Mouse (Mus musculus) midbrain, postnatal 0 days (tissue): ENCODE measurements around the gene Sh2d2a. TPM values are rescaled to one million over a fixed set of nuclear protein-coding genes. Genes with fewer than 3 reads are reported as not detected.
"Not testable (repeated sequence)": the region's sequence is repeated elsewhere in the genome, so short reads cannot be mapped to it uniquely, and the experiment has no call there.

Experiments used
- ATAC-seq: fragments of 200-750 bp; cut with Nextera tagmentation; 2 replicates; pipeline ENCODE4 v1.8.0; 2017; ENCODE audit warnings: moderate number of reproducible peaks, mild to moderate bottlenecking, moderate TSS enrichment, moderate library complexity; ENCODE audit not compliant: low FRiP score
- DNase-seq: peaks from one replicate; pipeline ENCODE4 v3.0.0-alpha.2; 2015; ENCODE audit warnings: low spot score
- H3K27ac ChIP-seq: fragments of 300-500 bp; sonication (generic); 2 replicates; pipeline ENCODE4 v1.5.1; 2014; ENCODE audit warnings: low read depth, mild to moderate bottlenecking, low read length, mixed read lengths
- H3K27me3 ChIP-seq: fragments of 300-500 bp; sonication (generic); 2 replicates; pipeline ENCODE4 v1.6.1; 2014; ENCODE audit warnings: low read length, control low read depth, mixed read lengths; ENCODE audit not compliant: insufficient read depth
- H3K36me3 ChIP-seq: fragments of 300-500 bp; sonication (generic); 2 replicates; pipeline ENCODE4 v1.6.1; 2014; ENCODE audit warnings: low read length, control low read depth, mixed read lengths; ENCODE audit not compliant: insufficient read depth
- H3K4me1 ChIP-seq: fragments of 300-500 bp; sonication (generic); 2 replicates; pipeline ENCODE4 v1.6.1; 2014; ENCODE audit warnings: mild to moderate bottlenecking, control low read depth, antibody characterized with exemption, low read length, mixed read lengths; ENCODE audit not compliant: insufficient read depth
- H3K4me2 ChIP-seq: fragments of 300-500 bp; sonication (generic); 2 replicates; pipeline ENCODE4 v1.6.1; 2014; ENCODE audit warnings: low read depth, mild to moderate bottlenecking, low read length, mixed read lengths; ENCODE audit not compliant: poor library complexity, severe bottlenecking
- H3K4me3 ChIP-seq: fragments of 300-500 bp; sonication (generic); 2 replicates; pipeline ENCODE4 v1.5.1; 2014; ENCODE audit warnings: low read depth, mild to moderate bottlenecking, low read length, moderate library complexity
- H3K9ac ChIP-seq: fragments of 300-500 bp; sonication (generic); replicated peaks from 2 replicates; pipeline ENCODE4 v1.6.1; 2014; ENCODE audit warnings: mild to moderate bottlenecking, low read length, moderate library complexity, mixed read lengths; ENCODE audit not compliant: poor library complexity, severe bottlenecking
- H3K9me3 ChIP-seq: fragments of 300-500 bp; sonication (generic); 2 replicates; pipeline ENCODE4 v1.6.1; 2016; ENCODE audit warnings: low read length, control low read depth
- CTCF ChIP-seq: IDR thresholded peaks from 2 replicates; pipeline ENCODE4 v1.5.1; 2016; ENCODE audit warnings: antibody characterized with exemption, mild to moderate bottlenecking
- WGBS: fragments of 180-500 bp; shearing (Covaris S2); extraction: QIAGEN DNeasy Blood & Tissue Kit; methylation state at CpG from one replicate; pipeline ENCODE4 v1.1.7; 2014; 5-methylcytosine and 5-hydroxymethylcytosine counted together
- polyA plus RNA-seq: library from polyadenylated mRNA; unstranded; fragments of >200 nt; fragmentation: Nextera tagmentation; extraction: Ambion mirVana; gene quantifications from 2 replicates; pipeline ENCODE4 v1.2.1, GENCODE M21; 2015
- total RNA-seq: library from RNA; depleted of rRNA; stranded (reverse); fragments of >200 nt; gene quantifications from 2 replicates; pipeline ENCODE4 v1.2.3, GENCODE M21; 2014; rRNA removed

The Sh2d2a gene
- total and polyA plus RNA-seq, 2 experiments from 2014 or later = not detected

DNA sequence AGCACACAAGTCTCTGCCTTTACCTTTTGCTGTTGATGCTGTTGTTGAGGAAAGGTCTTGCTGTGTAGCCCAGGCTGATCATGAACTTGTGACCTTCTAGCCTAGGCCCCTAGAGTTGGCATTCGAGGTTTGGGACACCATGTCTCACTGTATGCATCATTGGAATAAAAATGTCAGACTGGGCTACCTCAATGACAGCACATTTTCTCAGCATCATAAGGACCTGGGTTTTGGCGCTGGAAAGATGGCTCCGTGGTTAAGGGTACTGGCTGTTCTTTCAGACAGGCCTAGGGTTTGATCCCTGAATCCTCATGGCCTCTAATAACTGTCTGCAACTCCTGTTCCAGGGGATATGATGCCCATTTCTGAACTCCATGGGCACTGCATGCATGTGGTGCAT, 53.2 kb downstream of the Sh2d2a start:
- WGBS = 75% methylated on average over 3 of the region's 3 CpGs

DNA sequence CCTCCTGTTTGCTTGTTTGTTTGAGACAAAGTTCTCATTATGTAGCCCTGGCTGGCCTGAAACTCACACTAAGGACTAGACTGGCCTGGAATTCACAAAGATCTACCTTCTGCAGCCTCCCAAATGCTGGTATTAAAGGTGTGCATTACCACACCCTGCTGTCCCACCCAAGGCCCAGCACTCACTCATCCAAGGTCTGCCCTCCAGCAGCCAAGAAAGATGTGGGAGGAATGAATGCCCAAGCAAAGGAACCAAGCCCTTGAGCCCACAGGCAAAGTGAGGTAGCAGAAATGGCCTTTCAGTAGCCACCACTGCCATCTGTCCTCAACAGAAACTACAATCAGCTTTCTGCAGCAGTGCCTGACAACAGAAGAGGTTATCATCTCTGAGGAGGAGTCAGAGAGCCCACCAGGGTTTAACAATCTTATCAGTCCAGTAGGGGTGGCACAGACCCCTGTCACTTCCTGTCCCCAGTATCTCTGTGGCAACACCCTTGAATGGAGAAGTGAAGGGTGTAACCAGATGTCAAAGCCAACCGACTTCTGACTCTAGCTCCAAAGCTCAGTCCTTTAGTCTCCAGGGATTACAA, 54.6 kb downstream of the Sh2d2a start:
- 58% methylated on average over 1 of the region's 1 CpGs for WGBS
- no peaks in the 10 kb centered on the region for H3K4me1 ChIP-seq
- H3K27ac ChIP-seq = no peak overlapping the region
- ATAC-seq = no peak
- H3K9ac ChIP-seq = no peak overlapping the region
- H3K27me3 ChIP-seq = no peaks in the 10 kb centered on the region
- H3K4me3 ChIP-seq = no peak overlapping the region
- H3K4me2 ChIP-seq = no peak overlapping the region
- DNase-seq = no peak
- no peaks in the 10 kb centered on the region for H3K36me3 ChIP-seq
- no peaks in the 10 kb centered on the region for H3K9me3 ChIP-seq
- no peak for TF ChIP-seq CTCF

More for the DNA sequence above, 53.2 kb downstream of the Sh2d2a start:
- no peaks in the 10 kb centered on the region for H3K27me3 ChIP-seq
- no peak overlapping the region for H3K9ac ChIP-seq
- H3K27ac ChIP-seq = no peak overlapping the region
- H3K4me2 ChIP-seq = no peak overlapping the region
- TF ChIP-seq CTCF = no peak
- no peaks in the 10 kb centered on the region for H3K9me3 ChIP-seq
- DNase-seq (no peak), ATAC-seq (no peak)
- no peaks in the 10 kb centered on the region for H3K4me1 ChIP-seq
- H3K4me3 ChIP-seq = no peak overlapping the region
- H3K36me3 ChIP-seq = no peaks in the 10 kb centered on the region

DNA sequence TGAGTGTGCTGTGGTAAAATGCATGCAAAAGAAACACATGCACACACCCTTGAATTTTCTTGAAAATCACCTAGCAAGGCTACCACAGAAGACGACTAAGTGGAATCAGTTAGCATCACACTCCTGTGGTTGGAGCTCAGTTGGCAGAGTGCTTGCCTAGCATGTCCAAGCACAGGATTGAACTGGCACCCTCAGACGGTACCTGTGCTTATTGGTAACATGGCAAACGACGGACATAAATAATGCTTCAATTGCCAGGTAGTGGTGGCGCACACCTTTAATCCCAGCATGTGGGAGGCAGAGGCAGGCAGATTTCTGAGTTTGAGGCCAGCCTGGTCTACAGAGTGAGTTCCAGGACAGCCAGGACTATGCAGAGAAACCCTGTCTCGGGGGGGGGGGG, 55.4 kb downstream of the Sh2d2a start:
- H3K9ac ChIP-seq, H3K36me3 ChIP-seq, H3K27ac ChIP-seq, H3K9me3 ChIP-seq, ATAC-seq, DNase-seq, H3K4me2 ChIP-seq, H3K4me3 ChIP-seq, H3K4me1 ChIP-seq, H3K27me3 ChIP-seq: not testable (repeated sequence)
- 88% methylated on average over 5 of the region's 6 CpGs for WGBS

DNA sequence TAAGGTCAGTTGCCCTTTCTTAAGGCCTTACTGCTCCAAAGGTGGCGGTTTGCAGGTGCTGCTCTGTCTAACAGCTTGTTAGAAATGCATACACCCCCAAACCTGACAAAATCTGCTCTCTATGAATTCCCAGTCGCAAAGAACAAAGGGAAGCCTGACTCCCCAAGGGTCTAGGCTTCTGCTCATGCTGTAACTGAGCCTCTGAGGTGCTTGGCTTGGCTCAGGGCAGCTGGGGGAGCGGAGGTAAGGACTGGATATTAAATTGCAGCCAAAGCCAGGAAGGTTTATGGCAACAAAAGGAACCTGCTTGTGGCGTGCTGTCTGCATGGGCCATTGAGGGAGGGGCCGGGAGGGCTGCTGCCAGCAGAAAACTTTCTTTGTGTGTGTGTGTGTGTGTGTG, 57.3 kb downstream of the Sh2d2a start:
- Histone ChIP-seq H3K9me3 (no peaks in the 10 kb centered on the region), H3K4me2 (no peak overlapping the region), H3K4me1 (peaks cover 10% of the 10 kb centered on the region; the same call in 1 of the 2 replicates), H3K36me3 (no peaks in the 10 kb centered on the region), H3K4me3 (no peak overlapping the region), H3K27me3 (no peaks in the 10 kb centered on the region), H3K27ac (no peak overlapping the region), H3K9ac (no peak overlapping the region)
- DNase-seq (no peak), ATAC-seq (no peak)
- no peak for TF ChIP-seq CTCF
- WGBS = 48% methylated on average over 5 of the region's 5 CpGs

Other genes starting within 250 kb of the Sh2d2a start
- 60.1 and 67.5 TPM in 2 replicates for gene Arhgef11, start 229.2 kb upstream of the Sh2d2a start, total RNA-seq
- gene Arhgef11, start 229.2 kb upstream of the Sh2d2a start, polyA plus RNA-seq = 15.0 and 16.4 TPM in 2 replicates
- 0.66 and 1.2 TPM in 2 replicates for gene Lrrc71, start 98.1 kb upstream of the Sh2d2a start, total RNA-seq
- 0.96 and 1.3 TPM in 2 replicates for gene Lrrc71, start 98.1 kb upstream of the Sh2d2a start, polyA plus RNA-seq
- gene Ntrk1, start 51.6 kb upstream of the Sh2d2a start, total RNA-seq = 1.1 and 2.4 TPM in 2 replicates
- 1.7 and 1.8 TPM in 2 replicates for gene Ntrk1, start 51.6 kb upstream of the Sh2d2a start, polyA plus RNA-seq
- gene Insrr, start 49.8 kb upstream of the Sh2d2a start, total RNA-seq = 0.16 and 0.42 TPM in 2 replicates
- gene Insrr, start 49.8 kb upstream of the Sh2d2a start, polyA plus RNA-seq = 0.25 and 0.27 TPM in 2 replicates
- 15.6 and 19.0 TPM in 2 replicates for gene Pear1, start 22.4 kb upstream of the Sh2d2a start, total RNA-seq
- 5.7 and 6.1 TPM in 2 replicates for gene Pear1, start 22.4 kb upstream of the Sh2d2a start, polyA plus RNA-seq
- gene Prcc, start 38.9 kb downstream of the Sh2d2a start, total RNA-seq = 92.6 and 94.8 TPM in 2 replicates
- 21.1 and 24.3 TPM in 2 replicates for gene Prcc, start 38.9 kb downstream of the Sh2d2a start, polyA plus RNA-seq
- 86.5 and 89.7 TPM in 2 replicates for gene Hdgf, start 59.6 kb downstream of the Sh2d2a start, total RNA-seq
- 135 and 139 TPM in 2 replicates for gene Hdgf, start 59.6 kb downstream of the Sh2d2a start, polyA plus RNA-seq
- 41.3 and 41.7 TPM in 2 replicates for gene Mrpl24, start 72.8 kb downstream of the Sh2d2a start, total RNA-seq
- gene Mrpl24, start 72.8 kb downstream of the Sh2d2a start, polyA plus RNA-seq = 37.2 and 39.7 TPM in 2 replicates
- gene Isg20l2, start 83.6 kb downstream of the Sh2d2a start, total RNA-seq = 20.5 and 21.0 TPM in 2 replicates
- gene Isg20l2, start 83.6 kb downstream of the Sh2d2a start, polyA plus RNA-seq = 13.6 and 14.7 TPM in 2 replicates
- gene Rrnad1, start 84.0 kb downstream of the Sh2d2a start, total RNA-seq = 27.8 and 28.2 TPM in 2 replicates
- 17.6 and 19.1 TPM in 2 replicates for gene Rrnad1, start 84.0 kb downstream of the Sh2d2a start, polyA plus RNA-seq
- gene Crabp2, start 101.9 kb downstream of the Sh2d2a start, total RNA-seq = 19.2 and 27.1 TPM in 2 replicates
- gene Crabp2, start 101.9 kb downstream of the Sh2d2a start, polyA plus RNA-seq = 49.0 and 50.8 TPM in 2 replicates
- gene Nes, start 124.3 kb downstream of the Sh2d2a start, total RNA-seq = 22.4 and 37.1 TPM in 2 replicates
- gene Nes, start 124.3 kb downstream of the Sh2d2a start, polyA plus RNA-seq = 8.2 and 8.8 TPM in 2 replicates
- 248 and 284 TPM in 2 replicates for gene Bcan, start 153.5 kb downstream of the Sh2d2a start, total RNA-seq
- gene Bcan, start 153.5 kb downstream of the Sh2d2a start, polyA plus RNA-seq = 180 and 212 TPM in 2 replicates
- gene Hapln2, start 180.8 kb downstream of the Sh2d2a start, total RNA-seq = 2.4 and 3.0 TPM in 2 replicates
- 0.83 and 0.85 TPM in 2 replicates for gene Hapln2, start 180.8 kb downstream of the Sh2d2a start, polyA plus RNA-seq
- 7.8 and 18.5 TPM in 2 replicates for gene Gpatch4, start 196.4 kb downstream of the Sh2d2a start, total RNA-seq
- gene Gpatch4, start 196.4 kb downstream of the Sh2d2a start, polyA plus RNA-seq = 32.3 and 35.7 TPM in 2 replicates
- 85.2 and 123 TPM in 2 replicates for gene Naxe, start 211.7 kb downstream of the Sh2d2a start, total RNA-seq
- gene Naxe, start 211.7 kb downstream of the Sh2d2a start, polyA plus RNA-seq = 166 and 176 TPM in 2 replicates
- gene Ttc24, start 231.5 kb downstream of the Sh2d2a start, total RNA-seq = not detected in 2 replicates
- not detected in 2 replicates for gene Ttc24, start 231.5 kb downstream of the Sh2d2a start, polyA plus RNA-seq
- gene Iqgap3, start 235.2 kb downstream of the Sh2d2a start, total RNA-seq = 3.1 and 5.4 TPM in 2 replicates
- 1.2 and 1.4 TPM in 2 replicates for gene Iqgap3, start 235.2 kb downstream of the Sh2d2a start, polyA plus RNA-seq